In the genomic region with DNA sequence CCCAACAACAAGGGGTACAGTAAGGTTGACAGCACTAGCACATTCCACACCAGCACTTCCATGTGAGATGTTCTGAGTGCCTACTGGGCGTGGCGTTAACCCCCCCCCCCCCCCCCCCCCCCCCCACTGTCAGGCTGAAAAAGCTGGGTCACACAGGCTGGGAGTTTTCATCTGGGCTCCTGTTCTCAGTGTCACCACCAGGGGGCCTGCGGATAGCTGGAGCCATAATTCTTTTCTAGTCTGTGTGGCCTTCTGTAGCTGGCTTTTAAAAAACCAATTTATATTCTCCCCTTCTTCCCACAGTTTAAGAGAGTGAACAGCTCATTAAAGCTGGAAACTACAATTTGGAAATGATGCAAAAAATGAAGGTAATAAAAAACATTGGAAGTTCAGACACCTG, we compare ENCODE assay signal across 8 mouse cellular contexts.
A peak's percentile ranks its signal among the peaks of the same experiment; 100 is the strongest.
DNase-seq lines count a peak whose midpoint lies in the region; ATAC-seq and TF ChIP-seq lines count a peak whose summit lies in the region.

No protein-coding gene starts in this region.

- no peak overlapping the region for H3K4me3 ChIP-seq in heart, embryonic 12.5 days
- no peak overlapping the region for H3K4me3 ChIP-seq in cortical plate, adult 2 months (ENCODE audit: insufficient read depth, low read length)
- no peak overlapping the region for H3K4me3 ChIP-seq in intestine, postnatal 0 days (ENCODE audit: low read depth, low read length)

- WGBS in heart, embryonic 12.5 days: 11% methylated on average over 3 of the region's 3 CpGs
- 6% methylated on average over 3 of the region's 3 CpGs for WGBS in intestine, postnatal 0 days

- no peak for ATAC-seq in heart, embryonic 12.5 days (ENCODE audit: insufficient number of reproducible peaks, low FRiP score)
- no peak for ATAC-seq in intestine, postnatal 0 days
- ATAC-seq in megakaryocyte progenitor cell, adult 5-6 weeks (replicated peaks; ENCODE audit: poor library complexity): 0 out of 2 replicates have a peak, but pooled peaks have one; percentile 29

- TF ChIP-seq CTCF in cortical plate, adult 2 months (IDR thresholded peaks at IDR 0.05; ENCODE audit: extremely low read depth, insufficient read depth, low read length): peak; percentile 49
- TF ChIP-seq CTCF in intestine, postnatal 0 days (IDR thresholded peaks at IDR 0.05; ENCODE audit: low read depth): peak; percentile 73

- H3K9me3 ChIP-seq in heart, embryonic 12.5 days (replicated peaks): no peaks in the 10 kb centered on the region
- no peaks in the 10 kb centered on the region for H3K9me3 ChIP-seq in intestine, postnatal 0 days (ENCODE audit: control insufficient read depth)

- H3K4me1 ChIP-seq in heart, embryonic 12.5 days (replicated peaks): peaks cover 7% of the 10 kb centered on the region; the same call in 1 of the 2 replicates
- H3K4me1 ChIP-seq in cortical plate, adult 2 months (ENCODE audit: control insufficient read depth, insufficient read depth, low read length): no peaks in the 10 kb centered on the region
- no peaks in the 10 kb centered on the region for H3K4me1 ChIP-seq in intestine, postnatal 0 days (replicated peaks; ENCODE audit: control insufficient read depth, insufficient read depth, low read length)

- no peak overlapping the region for H3K27ac ChIP-seq in heart, embryonic 12.5 days (ENCODE audit: poor library complexity, severe bottlenecking)
- H3K27ac ChIP-seq in cortical plate, adult 2 months (ENCODE audit: insufficient read depth, low read length): no peak overlapping the region
- no peak overlapping the region for H3K27ac ChIP-seq in intestine, postnatal 0 days (ENCODE audit: low read depth, low read length)

- H3K9ac ChIP-seq in heart, embryonic 12.5 days: no peak overlapping the region
- H3K9ac ChIP-seq in intestine, postnatal 0 days (ENCODE audit: low read depth, low read length): no peak overlapping the region

- H3K27me3 ChIP-seq in heart, embryonic 12.5 days (replicated peaks): no peaks in the 10 kb centered on the region
- no peaks in the 10 kb centered on the region for H3K27me3 ChIP-seq in intestine, postnatal 0 days (replicated peaks; ENCODE audit: control insufficient read depth, insufficient read depth, low read length)

- peak; percentile 25 for DNase-seq in heart, adult 8-10 months (ENCODE audit: low spot score)
- peak; percentile 79 for DNase-seq in 3T3-L1 (ENCODE audit: low read depth, low spot score)
- peak; percentile 72 for DNase-seq in adipocyte (ENCODE audit: low spot score)
- peak; percentile 76 for DNase-seq in thymus, postnatal 4 days

- no peak for TF ChIP-seq POLR2A in cortical plate, adult 2 months (IDR thresholded peaks at IDR 0.05; ENCODE audit: extremely low read depth, insufficient read depth, low read length)

- no peak overlapping the region for H3K4me2 ChIP-seq in heart, embryonic 12.5 days
- H3K4me2 ChIP-seq in intestine, postnatal 0 days (replicated peaks; ENCODE audit: low read depth): no peak overlapping the region

- peaks cover 27% of the 10 kb centered on the region for H3K36me3 ChIP-seq in heart, embryonic 12.5 days
- H3K36me3 ChIP-seq in intestine, postnatal 0 days (ENCODE audit: control insufficient read depth, insufficient read depth): no peaks in the 10 kb centered on the region

Comparison
In these comparisons a context has a peak if more than half of its experiments do, and no peak if none do; other contexts are left out.
1. DNase-seq: peak in every context shown above with its lines; median percentile 79 in 3T3-L1; 76 in thymus, postnatal 4 days; 72 in adipocyte; 25 in heart, adult 8-10 months.